Mouse (Mus musculus): ENCODE measurements around the gene Myrf. TPM values are rescaled to one million over a fixed set of nuclear protein-coding genes. Genes with fewer than 3 reads are reported as not detected.

Gene Myrf
- polyA plus RNA-seq, 1 experiment from 2014 or later: 0.22 TPM

DNA sequence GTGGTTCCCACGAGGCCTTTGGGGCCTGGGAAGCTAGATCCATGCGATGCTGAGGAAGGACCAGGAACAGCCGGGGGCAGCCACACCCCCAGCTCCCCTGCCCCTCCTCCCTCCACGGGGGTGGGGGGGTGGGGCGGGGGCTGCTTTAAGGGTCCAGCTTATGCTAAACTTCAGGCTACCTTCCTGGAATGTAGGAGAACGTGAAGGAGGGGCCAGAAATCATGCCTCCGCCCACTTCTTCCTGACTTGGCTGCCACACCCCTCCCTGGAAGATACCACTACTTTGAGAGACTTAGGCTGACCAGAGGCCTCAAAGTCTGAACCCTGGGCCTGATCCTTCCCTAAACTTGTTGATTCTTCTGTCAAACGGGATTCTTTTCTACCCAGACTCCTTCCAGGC is 17.9 kb downstream of the Myrf start:
- ATAC-seq: no peak
- no peaks in the 10 kb centered on the region for H3K9me3 ChIP-seq (replicated peaks)
- WGBS: 46% methylated on average over 6 of the region's 8 CpGs

DNA sequence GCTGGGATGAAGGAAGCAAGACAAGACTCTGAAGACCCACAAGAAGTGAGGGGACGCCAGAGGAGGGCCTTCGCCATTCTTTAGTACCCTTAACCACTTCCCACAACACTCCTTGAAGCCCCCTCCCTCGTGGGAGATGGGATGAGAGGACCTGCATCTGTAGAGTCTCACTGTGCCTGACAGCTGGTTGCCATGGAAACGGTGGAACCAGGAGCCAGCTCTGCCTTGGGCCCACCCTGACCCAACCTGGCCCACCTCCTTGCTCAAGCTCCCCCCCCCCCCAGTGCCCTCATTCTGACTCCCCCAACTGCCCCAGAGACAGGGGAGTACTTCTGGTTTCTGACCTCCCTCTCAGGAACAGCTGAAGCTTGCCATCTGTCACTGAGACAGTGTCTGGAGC is 19.0 kb downstream of the Myrf start:
- ATAC-seq: no peak

More for the DNA sequence above, 17.9 kb downstream of the Myrf start:
- no peaks in the 10 kb centered on the region for H3K27me3 ChIP-seq
- no peak overlapping the region for H3K27ac ChIP-seq
- no peak overlapping the region for H3K9ac ChIP-seq
- peaks cover 11% of the 10 kb centered on the region; the same call in 1 of the 2 replicates for H3K4me1 ChIP-seq
- H3K4me3 ChIP-seq: no peak overlapping the region
- no peak overlapping the region for H3K4me2 ChIP-seq
- no peaks in the 10 kb centered on the region for H3K36me3 ChIP-seq (ENCODE audit: poor library complexity, severe bottlenecking)

DNA sequence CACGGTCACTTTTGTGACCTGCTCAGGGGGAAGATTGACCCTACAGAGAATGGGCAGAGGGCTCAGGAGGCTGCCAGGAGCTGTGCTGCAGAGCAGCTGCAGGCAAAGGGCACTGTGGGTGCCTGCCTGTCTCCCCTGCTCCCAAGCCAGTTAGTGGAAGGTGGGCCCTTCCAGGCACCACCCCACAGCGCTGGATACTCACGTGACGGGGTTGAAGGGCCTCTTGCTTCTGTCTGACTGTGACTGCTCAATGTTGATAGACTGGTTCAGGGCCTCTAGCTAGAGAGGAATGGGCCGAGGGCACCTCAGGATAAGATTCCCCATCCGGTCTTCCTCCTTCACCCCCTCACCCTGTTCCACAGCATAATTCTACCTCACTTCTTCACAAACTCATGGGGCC is 21.0 kb downstream of the Myrf start:
- ATAC-seq: no peak
- 75% methylated on average over 6 of the region's 6 CpGs for WGBS

More for the DNA sequence above, 19.0 kb downstream of the Myrf start:
- no peaks in the 10 kb centered on the region for H3K36me3 ChIP-seq (ENCODE audit: poor library complexity, severe bottlenecking)
- no peaks in the 10 kb centered on the region for H3K27me3 ChIP-seq
- H3K9ac ChIP-seq: no peak overlapping the region
- no peak overlapping the region for H3K4me3 ChIP-seq
- H3K4me1 ChIP-seq: peaks cover 11% of the 10 kb centered on the region; the same call in 1 of the 2 replicates
- H3K4me2 ChIP-seq: no peak overlapping the region
- no peaks in the 10 kb centered on the region for H3K9me3 ChIP-seq (replicated peaks)
- WGBS: 60% methylated on average over 4 of the region's 4 CpGs
- no peak overlapping the region for H3K27ac ChIP-seq

GRCm38 (mm10) chr19:10219108-10219507 is 21.4 kb downstream of the Myrf start:
- Histone ChIP-seq H3K9me3 (replicated peaks) (no peaks in the 10 kb centered on the region), H3K9ac (no peak overlapping the region), H3K4me1 (no peaks in the 10 kb centered on the region), H3K27me3 (no peaks in the 10 kb centered on the region), H3K27ac (no peak overlapping the region), H3K4me3 (no peak overlapping the region), H3K4me2 (no peak overlapping the region), H3K36me3 (ENCODE audit: poor library complexity, severe bottlenecking) (no peaks in the 10 kb centered on the region)
- 45% methylated on average over 3 of the region's 3 CpGs for WGBS
- no peak for ATAC-seq

More for the DNA sequence above, 21.0 kb downstream of the Myrf start:
- no peaks in the 10 kb centered on the region for H3K27me3 ChIP-seq
- 0 out of 2 replicates have a peak, but pooled peaks cover 1% of the 10 kb centered on the region for H3K4me1 ChIP-seq
- no peak overlapping the region for H3K27ac ChIP-seq
- no peaks in the 10 kb centered on the region for H3K36me3 ChIP-seq (ENCODE audit: poor library complexity, severe bottlenecking)
- H3K9me3 ChIP-seq (replicated peaks): no peaks in the 10 kb centered on the region
- no peak overlapping the region for H3K4me2 ChIP-seq
- no peak overlapping the region for H3K9ac ChIP-seq
- H3K4me3 ChIP-seq: no peak overlapping the region

GRCm38 (mm10) chr19:10216101-10216500 is 24.4 kb downstream of the Myrf start:
- H3K9ac ChIP-seq: no peak overlapping the region
- H3K36me3 ChIP-seq (ENCODE audit: poor library complexity, severe bottlenecking): peaks cover 15% of the 10 kb centered on the region
- no peak overlapping the region for H3K4me3 ChIP-seq
- ATAC-seq: no peak
- H3K9me3 ChIP-seq (replicated peaks): no peaks in the 10 kb centered on the region
- H3K27me3 ChIP-seq: no peaks in the 10 kb centered on the region
- H3K4me1 ChIP-seq: no peaks in the 10 kb centered on the region
- 89% methylated on average over 8 of the region's 8 CpGs for WGBS
- H3K4me2 ChIP-seq: no peak overlapping the region
- no peak overlapping the region for H3K27ac ChIP-seq

- Histone ChIP-seq H3K4me1 (no peaks in the 10 kb centered on the region), H3K9ac (no peak overlapping the region), H3K9me3 (replicated peaks) (no peaks in the 10 kb centered on the region), H3K27me3 (no peaks in the 10 kb centered on the region), H3K36me3 (ENCODE audit: poor library complexity, severe bottlenecking) (peaks cover 36% of the 10 kb centered on the region), H3K4me3 (no peak overlapping the region), H3K27ac (no peak overlapping the region), H3K4me2 (no peak overlapping the region)
- 92% methylated on average over 10 of the region's 10 CpGs for WGBS
- no peak for ATAC-seq
Measured at GRCm38 (mm10) chr19:10213796-10214471, 26.6 kb downstream of the Myrf start.

DNA sequence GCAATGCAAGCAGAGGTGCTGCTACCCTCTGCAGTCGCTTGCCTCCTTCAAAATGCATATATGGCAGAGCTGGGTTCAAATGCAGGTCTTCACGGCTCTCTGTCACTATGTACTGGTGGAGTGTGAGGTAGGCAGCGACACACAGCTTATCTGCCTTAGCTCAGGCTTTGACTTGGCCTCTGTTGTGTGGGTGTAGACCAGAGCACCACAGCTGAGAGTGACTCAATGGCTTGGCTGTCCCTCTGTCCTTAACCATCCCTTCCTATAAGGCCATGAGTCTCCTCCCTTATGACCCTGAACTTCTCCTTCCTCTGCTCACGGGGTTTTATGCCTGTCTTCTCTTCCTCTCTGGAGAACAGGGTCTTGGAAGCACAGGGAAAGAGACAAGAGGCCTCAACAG is 29.7 kb downstream of the Myrf start:
- Histone ChIP-seq H3K4me3 (no peak overlapping the region), H3K27ac (no peak overlapping the region), H3K27me3 (no peaks in the 10 kb centered on the region), H3K36me3 (ENCODE audit: poor library complexity, severe bottlenecking) (peaks cover 63% of the 10 kb centered on the region), H3K4me1 (no peaks in the 10 kb centered on the region), H3K9me3 (replicated peaks) (no peaks in the 10 kb centered on the region), H3K9ac (no peak overlapping the region), H3K4me2 (no peak overlapping the region)
- ATAC-seq: no peak
- 88% methylated on average over 4 of the region's 4 CpGs for WGBS

DNA sequence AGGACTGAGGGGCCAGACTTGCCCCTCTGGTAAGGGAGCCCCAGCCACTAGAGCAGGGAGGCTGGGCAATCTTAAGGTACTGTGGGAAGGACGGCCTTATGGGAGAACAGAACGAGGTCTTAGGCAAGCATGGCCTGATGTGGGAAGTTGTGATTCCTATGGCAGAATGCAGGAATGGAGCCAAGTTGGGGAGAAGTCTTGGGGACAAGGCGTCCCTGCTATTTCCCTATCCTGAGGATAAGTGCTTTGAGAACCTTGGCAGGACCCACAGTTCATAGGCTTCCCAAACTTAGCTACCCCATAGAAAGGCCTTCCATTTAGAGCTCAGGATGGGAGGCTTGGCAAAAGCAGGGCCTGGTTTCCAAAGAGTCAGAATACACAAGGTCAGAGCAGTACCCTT is 31.7 kb downstream of the Myrf start:
- Histone ChIP-seq H3K4me1 (peaks cover 9% of the 10 kb centered on the region), H3K36me3 (ENCODE audit: poor library complexity, severe bottlenecking) (peaks cover 63% of the 10 kb centered on the region), H3K27ac (no peak overlapping the region), H3K9ac (no peak overlapping the region), H3K9me3 (replicated peaks) (no peaks in the 10 kb centered on the region), H3K27me3 (no peaks in the 10 kb centered on the region), H3K4me2 (no peak overlapping the region), H3K4me3 (no peak overlapping the region)
- no peak for ATAC-seq
- 92% methylated on average over 3 of the region's 3 CpGs for WGBS

GRCm38 (mm10) chr19:10205051-10205450 is 35.5 kb downstream of the Myrf start:
- ATAC-seq: no peak
- Histone ChIP-seq H3K36me3 (ENCODE audit: poor library complexity, severe bottlenecking) (peaks cover 55% of the 10 kb centered on the region), H3K4me2 (peak overlapping the region; percentile 80), H3K4me3 (peak overlapping the region; percentile 91), H3K4me1 (peaks cover 28% of the 10 kb centered on the region), H3K9me3 (replicated peaks) (no peaks in the 10 kb centered on the region), H3K27ac (no peak overlapping the region), H3K27me3 (no peaks in the 10 kb centered on the region), H3K9ac (no peak overlapping the region; the same call in 1 of the 2 replicates)
- 74% methylated on average over 6 of the region's 6 CpGs for WGBS

DNA sequence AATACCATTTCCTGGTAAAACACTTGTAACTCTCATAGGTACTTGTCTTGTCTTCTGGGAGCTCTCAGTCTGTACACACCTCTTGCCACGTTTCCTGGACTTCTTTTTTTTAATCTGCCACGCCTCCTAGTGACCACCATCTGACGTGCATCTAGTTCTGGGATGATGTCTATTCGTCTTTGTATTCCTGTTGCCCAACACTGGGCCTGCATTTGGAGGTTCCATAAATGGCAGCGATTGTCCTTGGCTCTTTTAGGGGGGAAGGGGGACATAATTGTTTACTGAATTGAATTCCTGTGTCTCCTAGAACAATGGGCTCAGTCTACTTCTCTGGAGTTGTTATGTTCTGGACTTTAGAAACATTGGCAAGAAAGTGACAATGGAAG is 35.9 kb downstream of the Myrf start:
- no peaks in the 10 kb centered on the region for H3K27me3 ChIP-seq
- H3K4me3 ChIP-seq: peak overlapping the region; percentile 91
- H3K9me3 ChIP-seq (replicated peaks): no peaks in the 10 kb centered on the region
- H3K9ac ChIP-seq: peak overlapping the region; percentile 91
- H3K27ac ChIP-seq: no peak overlapping the region
- no peak for ATAC-seq
- H3K36me3 ChIP-seq (ENCODE audit: poor library complexity, severe bottlenecking): peaks cover 55% of the 10 kb centered on the region
- H3K4me1 ChIP-seq: peaks cover 28% of the 10 kb centered on the region
- WGBS: 2% methylated on average over 5 of the region's 5 CpGs
- H3K4me2 ChIP-seq: peak overlapping the region; percentile 80

- Histone ChIP-seq H3K4me3 (peak within 1 kb of the TSS; percentile 91), H3K4me1 (peaks cover 28% of the 10 kb centered on the region), H3K9me3 (replicated peaks) (no peaks in the 10 kb centered on the region), H3K27ac (peak within 1 kb of the TSS; percentile 75), H3K4me2 (peak within 1 kb of the TSS; percentile 80), H3K27me3 (no peaks in the 10 kb centered on the region), H3K36me3 (ENCODE audit: poor library complexity, severe bottlenecking) (peaks cover 55% of the 10 kb centered on the region), H3K9ac (peak within 1 kb of the TSS; percentile 91)
- under 1% methylated on average over 40 of the region's 40 CpGs for WGBS
- ATAC-seq: peak; percentile 96
Measured at GRCm38 (mm10) chr19:10203848-10204615, 36.5 kb downstream of the Myrf start, which contains the start of the genes Tmem258 and Fen1. Gene Tmem258 (plus strand): TSS chr19:10204014. Gene Fen1 (minus strand): TSS chr19:10204169.

GRCm38 (mm10) chr19:10203146-10203847 is 37.3 kb downstream of the Myrf start:
- Histone ChIP-seq H3K27ac (peak overlapping the region; percentile 75), H3K4me3 (peak overlapping the region; percentile 91), H3K4me2 (peak overlapping the region; percentile 80), H3K9ac (peak overlapping the region; percentile 91), H3K9me3 (replicated peaks) (no peaks in the 10 kb centered on the region), H3K4me1 (peaks cover 28% of the 10 kb centered on the region), H3K27me3 (no peaks in the 10 kb centered on the region), H3K36me3 (ENCODE audit: poor library complexity, severe bottlenecking) (peaks cover 49% of the 10 kb centered on the region)
- ATAC-seq: peak; percentile 68
- 3% methylated on average over 23 of the region's 23 CpGs for WGBS
